Mouse (Mus musculus) spleen, embryonic (tissue): Measurements from ENCODE around the gene Csrnp2.
"Not testable (repeated sequence)": the region's sequence is repeated elsewhere in the genome, so short reads cannot be mapped to it uniquely, and the experiment has no call there.

Experiments
- CTCF ChIA-PET: fragments of 350-600 bp; sonication (Branson Sonifier 250); formaldehyde crosslinking; loops from one replicate; lab custom pipeline; 2022; lab: Charles Lee

Gene Csrnp2

DNA sequence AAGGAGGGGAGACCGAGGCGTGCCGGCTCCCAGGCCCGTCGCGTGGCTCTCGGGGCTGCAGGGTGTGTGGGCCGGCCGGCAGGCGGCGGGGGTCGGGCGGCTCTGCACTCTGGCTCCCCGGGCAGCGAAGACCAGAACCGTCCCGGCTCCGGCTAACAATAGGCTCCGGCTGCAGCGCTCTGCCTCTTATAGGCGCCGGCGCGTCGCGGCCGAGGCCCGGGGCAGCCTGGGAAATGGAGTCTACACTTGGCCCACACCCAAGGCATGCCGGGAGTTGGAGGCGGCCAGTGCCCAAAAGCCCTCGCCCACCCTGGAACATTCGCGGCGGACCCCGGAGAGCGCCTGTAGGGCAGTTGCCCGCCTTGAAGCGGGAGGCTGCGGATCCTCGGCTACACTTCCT lies at the start of gene Csrnp2:
Gene Csrnp2, minus strand, starts transcription at position 387 of the 400 bp plus-strand sequence.
- CTCF ChIA-PET: no interaction called here

GRCm38 (mm10) chr15:100543651-100544030 lies 48.4 kb upstream of the Csrnp2 start:
- CTCF ChIA-PET: not testable (repeated sequence)

- CTCF ChIA-PET: not testable (repeated sequence)
These were observed 47.8 kb upstream of the Csrnp2 start for GRCm38 (mm10) chr15:100542876-100543650.

GRCm38 (mm10) chr15:100541426-100541825 lies 46.1 kb upstream of the Csrnp2 start:
- CTCF ChIA-PET: no interaction called here

GRCm38 (mm10) chr15:100541001-100541400 lies 45.7 kb upstream of the Csrnp2 start:
- CTCF ChIA-PET: not testable (repeated sequence)

DNA sequence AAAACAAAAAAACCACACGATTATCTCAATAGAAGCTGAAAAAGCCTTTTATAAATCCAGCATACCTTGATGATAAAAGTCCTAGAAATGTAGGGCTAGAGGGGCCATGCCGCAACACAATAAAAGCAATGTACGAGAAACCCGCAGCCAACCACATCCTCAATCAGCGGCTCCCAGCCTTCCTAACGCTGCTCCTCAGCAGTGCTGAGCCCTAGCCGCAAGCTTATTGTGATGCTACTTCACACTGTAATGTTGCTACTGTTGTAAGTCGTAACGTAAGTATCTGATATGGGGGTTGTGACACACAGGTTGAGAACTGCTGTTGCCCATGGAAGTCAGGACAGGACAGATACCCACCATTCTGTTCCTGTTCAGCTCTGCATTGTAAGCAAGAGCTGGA lies 44.1 kb upstream of the Csrnp2 start:
- CTCF ChIA-PET: interaction anchor here (0.9 to 1.5 kb wide), 3 partner anchors 34 to 98 kb away, joined by 3 to 18 read pairs (median 8); no protein-coding TSS in a partner anchor

DNA sequence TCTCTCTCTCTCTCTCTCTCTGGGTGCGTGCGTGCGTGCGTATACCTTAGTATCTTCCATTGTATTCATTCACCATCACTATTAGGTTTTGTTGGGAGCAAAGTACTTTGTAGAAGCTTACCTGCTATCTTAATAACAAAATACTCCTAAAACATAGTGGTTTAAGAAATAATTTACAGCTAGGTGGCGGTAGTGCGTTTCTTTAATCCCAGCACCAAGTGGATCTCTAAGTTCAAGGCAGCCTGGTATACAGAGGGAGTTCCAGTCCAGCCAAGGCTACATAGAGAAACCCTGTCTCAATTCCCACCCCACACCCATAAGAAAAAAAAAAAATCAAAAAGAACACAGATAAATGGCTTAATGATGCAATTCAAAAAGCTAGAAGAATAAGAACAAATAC lies 42.6 kb upstream of the Csrnp2 start:
- CTCF ChIA-PET: interaction anchor here (0.6 to 1.5 kb wide), 10 partner anchors 13 to 1794 kb away, joined by 3 to 18 read pairs (median 3); no protein-coding TSS in a partner anchor

DNA sequence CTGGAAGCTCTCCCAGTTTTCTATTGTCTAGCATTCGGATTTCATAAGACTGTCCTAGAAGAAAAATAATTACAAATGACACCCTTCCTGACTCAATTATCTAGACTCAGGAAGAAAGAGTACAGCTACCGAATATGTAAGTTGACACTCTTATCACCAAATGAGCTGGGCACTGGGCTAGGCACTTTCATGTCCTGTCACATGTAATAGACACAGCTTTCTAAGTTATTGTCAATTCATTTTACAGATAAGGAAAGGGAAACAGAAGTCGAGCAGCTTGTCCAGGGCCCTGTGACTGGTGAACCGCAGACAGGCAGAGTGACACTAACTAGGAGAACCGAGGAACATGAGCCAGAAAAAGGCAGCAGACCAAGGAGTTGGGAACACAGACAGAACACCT lies 32.6 kb upstream of the Csrnp2 start:
- CTCF ChIA-PET: interaction anchor here (0.6 kb wide), 1 partner anchor 10 kb away, joined by 3 read pairs; no protein-coding TSS in a partner anchor

DNA sequence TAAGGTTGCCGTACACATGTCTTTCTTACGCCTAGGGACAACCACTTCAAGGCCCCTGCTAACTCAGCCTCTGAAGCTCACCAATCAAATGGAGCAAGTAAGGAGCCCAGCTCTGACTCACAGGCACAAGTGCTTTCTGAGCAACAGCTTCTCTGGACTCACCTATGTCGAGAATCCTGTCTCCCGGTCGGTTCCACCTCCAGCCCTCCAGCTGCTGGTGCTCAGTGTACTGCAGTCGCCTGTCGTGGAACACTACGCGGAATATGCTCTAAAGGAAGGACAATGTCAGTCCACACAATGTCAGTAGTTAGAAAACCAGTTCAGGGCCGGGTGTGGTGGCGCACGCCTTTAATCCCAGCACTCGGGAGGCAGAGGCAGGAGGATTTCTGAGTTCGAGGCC lies 30.1 kb upstream of the Csrnp2 start:
- CTCF ChIA-PET: interaction anchor here (0.6 kb wide), 1 partner anchor 11 kb away, joined by 3 read pairs; no protein-coding TSS in a partner anchor

DNA sequence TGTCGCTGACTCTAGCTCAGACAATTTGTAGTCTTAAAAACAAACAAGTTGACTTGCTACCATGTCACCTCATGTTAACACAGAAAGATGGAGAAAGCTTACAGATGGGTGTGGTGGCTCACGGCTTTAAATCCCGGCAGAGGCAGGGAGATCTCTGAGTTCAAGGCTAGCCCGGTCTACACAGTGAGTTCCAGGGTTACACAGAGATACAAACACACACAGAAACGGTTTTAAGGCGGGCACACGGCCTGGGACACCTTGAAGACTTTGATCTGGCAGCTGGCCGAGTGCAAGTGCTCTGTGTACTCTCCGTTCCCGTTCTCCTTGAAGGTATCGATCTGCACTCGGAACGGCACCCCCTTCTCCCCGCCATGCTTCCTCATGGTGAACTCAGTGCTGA lies 25.0 kb upstream of the Csrnp2 start:
- CTCF ChIA-PET: no interaction called here

- CTCF ChIA-PET: interaction anchor here (0.5 kb wide), 1 partner anchor 10 kb away, joined by 3 read pairs; no protein-coding TSS in a partner anchor
These were observed 19.8 kb upstream of the Csrnp2 start for GRCm38 (mm10) chr15:100515121-100515520.

- CTCF ChIA-PET: no interaction called here
These were observed 18.1 kb upstream of the Csrnp2 start for GRCm38 (mm10) chr15:100513387-100513786.

DNA sequence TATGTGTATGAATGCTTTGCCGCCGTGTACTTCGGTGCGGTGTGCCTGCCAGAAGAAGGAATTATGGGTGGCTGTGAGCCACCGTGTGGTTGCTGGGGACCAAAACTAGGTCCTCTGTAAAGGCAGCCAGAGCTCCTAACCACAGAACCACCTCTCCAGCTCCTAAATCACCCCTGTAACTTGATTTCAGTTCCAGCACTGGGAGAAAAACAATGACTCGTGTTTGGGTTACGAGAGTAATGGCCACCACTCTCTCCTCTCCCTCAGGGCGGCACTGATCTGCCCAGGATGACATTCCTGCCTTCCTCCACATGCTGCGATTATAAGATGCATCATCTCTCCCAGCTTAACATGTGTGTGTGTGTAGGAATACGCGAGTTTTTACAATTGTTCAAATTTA lies 14.8 kb upstream of the Csrnp2 start:
- CTCF ChIA-PET: no interaction called here

- CTCF ChIA-PET: no interaction called here
These were observed 13.3 kb upstream of the Csrnp2 start for GRCm38 (mm10) chr15:100508454-100509167.

DNA sequence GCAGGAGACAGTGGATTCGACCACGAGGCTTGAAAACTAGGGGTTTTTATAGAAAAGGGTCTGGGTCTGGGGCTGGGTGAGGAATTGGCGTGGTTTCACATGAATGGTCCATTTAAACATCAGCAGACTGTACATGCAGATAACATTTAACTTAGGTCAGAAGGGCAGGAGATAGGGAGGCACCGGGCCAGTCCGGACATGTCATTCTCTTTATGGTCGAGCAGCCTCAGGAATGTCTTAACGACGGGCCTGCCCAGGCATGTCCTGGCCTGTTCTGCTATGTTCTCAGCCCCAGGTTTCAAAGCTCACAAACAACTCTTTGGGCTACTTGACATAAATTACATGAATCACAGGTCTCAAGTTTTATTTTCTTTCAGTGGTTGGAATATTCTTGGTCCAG lies 4.2 kb upstream of the Csrnp2 start:
- CTCF ChIA-PET: not testable (repeated sequence)

DNA sequence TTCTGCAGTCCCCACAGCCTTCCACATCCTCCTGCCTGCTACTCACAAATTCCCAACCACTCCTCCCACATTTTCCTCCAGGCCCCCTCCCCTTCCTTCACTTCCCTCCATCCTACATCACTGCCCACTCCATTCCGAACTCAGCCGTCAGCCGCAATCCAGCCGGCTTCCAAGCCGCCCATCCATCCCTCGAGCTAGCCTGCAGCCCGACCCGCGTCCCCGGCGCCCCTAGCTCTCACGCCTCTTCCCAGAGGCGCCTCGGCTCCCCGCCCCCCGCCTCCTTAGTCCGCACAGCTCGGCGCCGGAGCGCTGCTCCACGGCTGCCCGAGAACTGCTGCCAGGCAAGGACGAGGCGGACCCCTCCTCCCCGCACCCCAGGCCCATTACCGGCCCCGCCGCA lies 641 bp downstream of the Csrnp2 start:
- CTCF ChIA-PET: interaction anchor here (0.5 kb wide), 1 partner anchor 738 kb away, joined by 3 read pairs; no protein-coding TSS in a partner anchor

DNA sequence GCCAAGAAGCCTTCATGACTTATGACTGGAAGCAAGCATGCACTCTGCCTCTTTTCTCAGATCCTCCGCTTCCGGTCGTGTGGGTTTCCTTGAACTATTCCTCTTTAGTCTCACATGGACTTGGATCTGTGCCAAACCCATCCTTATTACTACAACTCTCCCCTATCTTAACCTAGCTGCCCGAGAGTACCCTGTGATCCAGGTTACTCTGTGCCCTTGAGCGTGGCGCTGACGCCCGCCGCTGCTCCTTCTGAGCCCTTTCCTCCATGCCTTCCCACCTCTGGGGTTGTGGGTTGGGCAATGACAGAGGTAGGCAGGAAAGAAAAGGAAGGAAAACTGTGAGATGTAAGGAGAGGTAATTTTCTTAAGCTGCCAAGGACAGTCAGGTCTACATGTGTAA lies 3.3 kb downstream of the Csrnp2 start:
- CTCF ChIA-PET: no interaction called here

DNA sequence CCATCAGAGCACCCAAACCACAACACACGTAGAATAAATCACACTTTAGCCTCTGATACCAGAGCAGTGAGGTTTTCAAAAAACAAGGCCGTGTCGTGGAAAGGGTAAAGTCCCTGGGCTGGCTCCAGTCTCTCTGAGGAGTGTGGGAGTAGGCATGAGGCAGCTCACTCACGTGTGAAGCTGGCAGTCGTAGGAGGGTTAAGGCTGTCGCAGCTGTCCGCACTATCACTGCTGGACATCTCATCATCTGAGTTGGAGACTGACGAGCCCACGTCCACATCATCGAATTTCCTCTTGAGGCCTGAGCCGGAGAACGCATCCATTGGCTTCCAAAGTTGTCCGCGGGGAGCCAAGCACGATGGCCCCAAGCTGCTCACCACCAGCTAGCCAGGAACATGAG lies 6.0 kb downstream of the Csrnp2 start:
- CTCF ChIA-PET: no interaction called here

DNA sequence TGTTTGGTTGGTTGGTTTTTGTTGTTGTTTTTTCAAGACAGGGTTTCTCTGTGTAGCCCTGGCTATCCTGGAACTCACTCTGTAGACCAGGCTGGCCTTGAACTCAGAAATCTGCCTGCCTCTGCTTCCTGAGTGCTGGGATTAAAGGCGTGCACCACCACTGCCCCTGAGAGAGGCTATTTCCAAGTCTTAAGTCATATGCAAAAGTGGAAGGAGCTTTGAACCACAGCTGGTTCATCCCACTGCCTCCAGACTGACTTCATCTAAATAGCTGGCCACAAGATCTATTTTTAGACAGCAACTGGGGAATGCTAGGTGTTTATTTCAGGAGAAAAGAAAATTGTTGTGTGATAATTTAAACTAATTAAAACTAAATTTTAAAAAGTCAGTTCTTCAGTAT lies 7.0 kb downstream of the Csrnp2 start:
- CTCF ChIA-PET: not testable (repeated sequence)

DNA sequence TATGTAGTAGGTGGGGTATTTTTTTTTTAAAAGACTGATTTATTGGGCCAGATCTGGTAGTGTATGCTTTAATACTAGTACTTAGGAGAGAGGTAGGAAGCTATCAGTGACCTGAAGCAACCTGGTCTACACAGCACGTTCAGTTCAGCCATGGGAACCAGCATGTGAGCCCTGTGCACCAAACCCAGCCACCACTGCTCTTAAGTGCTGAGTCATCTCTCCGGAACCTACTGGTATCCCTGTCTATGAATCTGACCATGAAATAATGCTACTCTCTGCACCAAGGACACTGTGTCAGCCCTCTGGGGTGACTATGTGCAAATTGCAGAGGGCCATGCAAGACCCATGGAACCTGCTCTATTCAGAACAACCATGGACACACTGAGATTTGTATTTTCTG lies 8.2 kb downstream of the Csrnp2 start:
- CTCF ChIA-PET: no interaction called here

DNA sequence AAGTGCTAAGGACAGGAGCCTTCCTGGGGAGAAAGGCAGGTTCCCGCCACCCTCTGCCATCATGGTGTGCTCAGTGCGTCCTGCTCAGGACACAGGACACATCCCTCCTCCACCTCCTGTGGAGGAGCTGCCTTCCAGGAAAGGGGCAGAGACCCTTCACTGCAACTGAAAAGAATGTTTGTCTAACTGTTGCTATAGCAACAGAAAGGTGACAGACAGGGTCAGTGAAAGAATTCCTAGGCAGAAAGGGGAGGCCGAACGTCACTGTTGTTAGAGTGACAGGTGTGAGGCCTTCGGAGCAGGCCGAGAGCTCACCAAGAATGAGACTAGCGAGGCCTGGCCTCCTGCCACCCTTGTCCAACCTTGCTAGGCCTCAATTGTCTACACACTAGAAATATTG lies 8.8 kb downstream of the Csrnp2 start:
- CTCF ChIA-PET: no interaction called here

DNA sequence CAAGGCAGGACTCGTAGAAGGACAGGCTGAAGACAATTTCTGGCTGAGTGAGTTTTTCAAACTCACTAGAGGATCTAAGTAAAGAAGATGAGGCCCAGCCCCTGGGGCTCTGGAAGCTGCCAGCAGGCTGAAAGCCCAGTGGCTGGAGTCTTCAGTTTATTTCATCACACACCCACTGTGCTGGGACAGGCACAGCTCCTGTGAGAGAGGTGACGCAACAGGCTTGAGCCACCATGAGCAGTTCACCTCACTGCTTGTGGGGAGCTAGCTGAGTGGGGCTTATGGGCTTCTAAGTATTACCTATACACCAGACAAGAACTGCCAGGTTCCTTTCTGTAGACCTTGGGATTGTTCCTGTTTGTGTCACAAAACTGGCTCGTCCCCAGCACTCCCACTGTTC lies 9.7 kb downstream of the Csrnp2 start:
- CTCF ChIA-PET: no interaction called here

DNA sequence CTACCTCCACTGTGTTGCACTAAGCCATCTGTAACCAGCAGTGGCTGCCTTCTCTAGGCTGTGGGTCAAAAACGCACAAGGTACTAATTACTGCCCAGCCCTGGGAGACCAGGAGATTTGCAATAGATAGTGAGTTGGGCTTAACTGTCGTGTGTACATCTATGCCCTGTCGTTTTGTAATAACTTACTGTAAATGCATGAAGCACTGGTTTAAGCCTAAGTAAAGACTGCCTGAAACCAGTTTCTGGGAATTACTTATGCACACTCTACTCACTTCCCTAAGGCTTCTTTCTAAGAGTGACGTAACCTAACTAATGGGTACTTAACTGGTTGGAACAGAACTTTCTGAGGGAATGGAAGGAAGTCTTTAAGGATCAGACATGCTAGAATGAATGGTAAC lies 16.4 kb downstream of the Csrnp2 start:
- CTCF ChIA-PET: no interaction called here
